Mouse (Mus musculus): ENCODE measurements at regions not wholly inside any gene's neighbourhood (a gene's known extent, or its start where the extent isn't known, plus 50 kb on each side); places are given as distances from the start of the nearest gene placed in this dataset.

GRCm38 (mm10) chr4:81727735-81728581 is 285.3 kb upstream of the Mpdz start:
- 15% methylated on average over 12 of the region's 12 CpGs for WGBS
- H3K27ac ChIP-seq (ENCODE audit: low read length): peak overlapping the region; percentile 79
- peak overlapping the region; percentile 28 for H3K4me2 ChIP-seq (ENCODE audit: low read length)
- H3K27me3 ChIP-seq (ENCODE audit: control insufficient read depth, insufficient read depth, low read depth, low read length): no peaks in the 10 kb centered on the region
- no peak overlapping the region for H3K4me3 ChIP-seq (ENCODE audit: low read depth, low read length)
- no peaks in the 10 kb centered on the region for H3K36me3 ChIP-seq (ENCODE audit: control insufficient read depth, insufficient read depth, low read length)
- H3K9me3 ChIP-seq (replicated peaks; ENCODE audit: control insufficient read depth, low read length, poor library complexity, severe bottlenecking): 0 out of 2 replicates have a peak, but pooled peaks cover 3% of the 10 kb centered on the region
- H3K4me1 ChIP-seq (ENCODE audit: control insufficient read depth, insufficient read depth, low read length): peaks cover 17% of the 10 kb centered on the region
- ATAC-seq: peak; percentile 68
- no peak overlapping the region for H3K9ac ChIP-seq (ENCODE audit: low read depth, low read length)

GRCm38 (mm10) chr4:81726761-81727723 is 284.4 kb upstream of the Mpdz start:
- Histone ChIP-seq H3K4me2 (ENCODE audit: low read length) (peak overlapping the region; percentile 28), H3K9ac (ENCODE audit: low read depth, low read length) (0 out of 2 replicates have a peak overlapping the region, but pooled peaks have one; percentile 7)
- WGBS: 13% methylated on average over 16 of the region's 16 CpGs

GRCm38 (mm10) chr4:81724751-81725150 is 282.1 kb upstream of the Mpdz start:
- H3K4me1 ChIP-seq (ENCODE audit: control insufficient read depth, insufficient read depth, low read length): peaks cover 17% of the 10 kb centered on the region
- ATAC-seq: no peak
- 0 out of 2 replicates have a peak, but pooled peaks cover 3% of the 10 kb centered on the region for H3K9me3 ChIP-seq (replicated peaks; ENCODE audit: control insufficient read depth, low read length, poor library complexity, severe bottlenecking)
- H3K36me3 ChIP-seq (ENCODE audit: control insufficient read depth, insufficient read depth, low read length): no peaks in the 10 kb centered on the region
- no peak overlapping the region for H3K27ac ChIP-seq (ENCODE audit: low read length)
- H3K9ac ChIP-seq (ENCODE audit: low read depth, low read length): no peak overlapping the region
- no peaks in the 10 kb centered on the region for H3K27me3 ChIP-seq (ENCODE audit: control insufficient read depth, insufficient read depth, low read depth, low read length)
- H3K4me3 ChIP-seq (ENCODE audit: low read depth, low read length): no peak overlapping the region
- WGBS: 98% methylated on average over 2 of the region's 2 CpGs
- no peak overlapping the region for H3K4me2 ChIP-seq (ENCODE audit: low read length)

More at GRCm38 (mm10) chr4:81726761-81727723, 284.4 kb upstream of the Mpdz start:
- Histone ChIP-seq H3K27me3 (ENCODE audit: control insufficient read depth, insufficient read depth, low read depth, low read length) (no peaks in the 10 kb centered on the region), H3K27ac (ENCODE audit: low read length) (peak overlapping the region; percentile 79), H3K4me3 (ENCODE audit: low read depth, low read length) (no peak overlapping the region), H3K4me1 (ENCODE audit: control insufficient read depth, insufficient read depth, low read length) (peaks cover 17% of the 10 kb centered on the region), H3K36me3 (ENCODE audit: control insufficient read depth, insufficient read depth, low read length) (no peaks in the 10 kb centered on the region), H3K9me3 (replicated peaks; ENCODE audit: control insufficient read depth, low read length, poor library complexity, severe bottlenecking) (0 out of 2 replicates have a peak, but pooled peaks cover 3% of the 10 kb centered on the region)
- peak; percentile 94 for ATAC-seq

GRCm38 (mm10) chr4:81712378-81712777 is 269.8 kb upstream of the Mpdz start:
- ATAC-seq: no peak
- no peak overlapping the region for H3K27ac ChIP-seq (ENCODE audit: low read length)
- no peak overlapping the region for H3K4me2 ChIP-seq (ENCODE audit: low read length)
- H3K9me3 ChIP-seq (replicated peaks; ENCODE audit: control insufficient read depth, low read length, poor library complexity, severe bottlenecking): no peaks in the 10 kb centered on the region
- no peaks in the 10 kb centered on the region for H3K4me1 ChIP-seq (ENCODE audit: control insufficient read depth, insufficient read depth, low read length)
- H3K4me3 ChIP-seq (ENCODE audit: low read depth, low read length): no peak overlapping the region
- no peak overlapping the region for H3K9ac ChIP-seq (ENCODE audit: low read depth, low read length)
- no peaks in the 10 kb centered on the region for H3K27me3 ChIP-seq (ENCODE audit: control insufficient read depth, insufficient read depth, low read depth, low read length)
- H3K36me3 ChIP-seq (ENCODE audit: control insufficient read depth, insufficient read depth, low read length): no peaks in the 10 kb centered on the region
- 69% methylated on average over 1 of the region's 1 CpGs for WGBS

GRCm38 (mm10) chr4:81695182-81695581 is 252.6 kb upstream of the Mpdz start:
- Histone ChIP-seq H3K4me2 (ENCODE audit: low read length) (no peak overlapping the region), H3K4me3 (ENCODE audit: low read depth, low read length) (no peak overlapping the region), H3K9me3 (replicated peaks; ENCODE audit: control insufficient read depth, low read length, poor library complexity, severe bottlenecking) (no peaks in the 10 kb centered on the region), H3K27ac (ENCODE audit: low read length) (no peak overlapping the region), H3K36me3 (ENCODE audit: control insufficient read depth, insufficient read depth, low read length) (no peaks in the 10 kb centered on the region), H3K9ac (ENCODE audit: low read depth, low read length) (no peak overlapping the region), H3K4me1 (ENCODE audit: control insufficient read depth, insufficient read depth, low read length) (no peaks in the 10 kb centered on the region), H3K27me3 (ENCODE audit: control insufficient read depth, insufficient read depth, low read depth, low read length) (no peaks in the 10 kb centered on the region)
- no peak for ATAC-seq

GRCm38 (mm10) chr4:81677205-81677604 is 234.6 kb upstream of the Mpdz start:
- H3K27me3 ChIP-seq (ENCODE audit: control insufficient read depth, insufficient read depth, low read depth, low read length): no peaks in the 10 kb centered on the region
- no peak overlapping the region for H3K27ac ChIP-seq (ENCODE audit: low read length)
- no peak overlapping the region for H3K9ac ChIP-seq (ENCODE audit: low read depth, low read length)
- no peak for ATAC-seq
- H3K9me3 ChIP-seq (replicated peaks; ENCODE audit: control insufficient read depth, low read length, poor library complexity, severe bottlenecking): no peaks in the 10 kb centered on the region
- no peak overlapping the region for H3K4me3 ChIP-seq (ENCODE audit: low read depth, low read length)
- no peak overlapping the region for H3K4me2 ChIP-seq (ENCODE audit: low read length)
- H3K4me1 ChIP-seq (ENCODE audit: control insufficient read depth, insufficient read depth, low read length): no peaks in the 10 kb centered on the region
- 91% methylated on average over 2 of the region's 2 CpGs for WGBS
- no peaks in the 10 kb centered on the region for H3K36me3 ChIP-seq (ENCODE audit: control insufficient read depth, insufficient read depth, low read length)

GRCm38 (mm10) chr4:81674871-81675270 is 232.3 kb upstream of the Mpdz start:
- no peaks in the 10 kb centered on the region for H3K9me3 ChIP-seq (replicated peaks; ENCODE audit: control insufficient read depth, low read length, poor library complexity, severe bottlenecking)
- WGBS: 85% methylated on average over 2 of the region's 2 CpGs
- H3K27me3 ChIP-seq (ENCODE audit: control insufficient read depth, insufficient read depth, low read depth, low read length): no peaks in the 10 kb centered on the region
- no peak overlapping the region for H3K27ac ChIP-seq (ENCODE audit: low read length)
- no peak for ATAC-seq
- H3K4me2 ChIP-seq (ENCODE audit: low read length): no peak overlapping the region
- no peak overlapping the region for H3K4me3 ChIP-seq (ENCODE audit: low read depth, low read length)
- H3K4me1 ChIP-seq (ENCODE audit: control insufficient read depth, insufficient read depth, low read length): no peaks in the 10 kb centered on the region
- no peak overlapping the region for H3K9ac ChIP-seq (ENCODE audit: low read depth, low read length)
- no peaks in the 10 kb centered on the region for H3K36me3 ChIP-seq (ENCODE audit: control insufficient read depth, insufficient read depth, low read length)

GRCm38 (mm10) chr4:81673398-81674265 is 231.0 kb upstream of the Mpdz start:
- Histone ChIP-seq H3K4me2 (ENCODE audit: low read length) (no peak overlapping the region), H3K4me3 (ENCODE audit: low read depth, low read length) (no peak overlapping the region), H3K4me1 (ENCODE audit: control insufficient read depth, insufficient read depth, low read length) (no peaks in the 10 kb centered on the region), H3K9me3 (replicated peaks; ENCODE audit: control insufficient read depth, low read length, poor library complexity, severe bottlenecking) (no peaks in the 10 kb centered on the region), H3K27ac (ENCODE audit: low read length) (no peak overlapping the region), H3K27me3 (ENCODE audit: control insufficient read depth, insufficient read depth, low read depth, low read length) (no peaks in the 10 kb centered on the region), H3K9ac (ENCODE audit: low read depth, low read length) (no peak overlapping the region), H3K36me3 (ENCODE audit: control insufficient read depth, insufficient read depth, low read length) (no peaks in the 10 kb centered on the region)
- WGBS: 82% methylated on average over 4 of the region's 4 CpGs
- ATAC-seq: no peak

Data from midbrain, embryonic 16.5 days (tissue).